Mouse (Mus musculus) lung, embryonic 14.5 days (tissue): ENCODE measurements around the gene Rubcn. TPM values are rescaled to one million over a fixed set of nuclear protein-coding genes. Genes with fewer than 3 reads are reported as not detected.
A peak's percentile ranks its signal among the peaks of the same experiment; 100 is the strongest.
"Not testable (repeated sequence)": the region's sequence is repeated elsewhere in the genome, so short reads cannot be mapped to it uniquely, and the experiment has no call there.

Source experiments
- ATAC-seq: fragments of 200-750 bp; cut with Nextera tagmentation; 2 replicates; pipeline ENCODE4 v1.8.0; 2017; ENCODE audit warnings: mild to moderate bottlenecking, moderate TSS enrichment, moderate library complexity; ENCODE audit not compliant: insufficient read depth
- DNase-seq: peaks from one replicate; pipeline ENCODE4 v3.0.0-alpha.2; 2015
- H3K27ac ChIP-seq: fragments of 300-500 bp; sonication (generic); 2 replicates; pipeline ENCODE4 v1.5.1; 2014; ENCODE audit warnings: low read depth, mild to moderate bottlenecking, moderate library complexity
- H3K27me3 ChIP-seq: fragments of 300-500 bp; sonication (generic); 2 replicates; pipeline ENCODE4 v1.6.1; 2014; ENCODE audit warnings: low read length, control low read depth; ENCODE audit not compliant: insufficient read depth
- H3K36me3 ChIP-seq: fragments of 300-500 bp; sonication (generic); 2 replicates; pipeline ENCODE4 v1.6.1; 2014; ENCODE audit warnings: control low read depth; ENCODE audit not compliant: insufficient read depth
- H3K4me1 ChIP-seq: fragments of 300-500 bp; sonication (generic); 2 replicates; pipeline ENCODE4 v1.6.1; 2014; ENCODE audit warnings: antibody characterized with exemption, control low read depth; ENCODE audit not compliant: insufficient read depth
- H3K4me2 ChIP-seq: fragments of 300-500 bp; sonication (generic); 2 replicates; pipeline ENCODE4 v1.6.1; 2014; ENCODE audit warnings: mild to moderate bottlenecking
- H3K4me3 ChIP-seq: fragments of 300-500 bp; sonication (generic); 2 replicates; pipeline ENCODE4 v1.5.1; 2014; ENCODE audit warnings: low read depth, low read length
- H3K9ac ChIP-seq: fragments of 300-500 bp; sonication (generic); 2 replicates; pipeline ENCODE4 v1.6.1; 2014
- H3K9me3 ChIP-seq: fragments of 300-500 bp; sonication (generic); 2 replicates; pipeline ENCODE4 v1.6.1; 2016; ENCODE audit warnings: low read depth, low read length, control low read depth
- CTCF ChIP-seq: IDR thresholded peaks from 2 replicates; pipeline ENCODE4 v1.5.1; 2016; ENCODE audit warnings: antibody characterized with exemption, low read depth
- WGBS: fragments of 180-500 bp; shearing (Covaris S2); extraction: QIAGEN DNeasy Blood & Tissue Kit; methylation state at CpG from one replicate; pipeline ENCODE4 v1.1.7; 2014; 5-methylcytosine and 5-hydroxymethylcytosine counted together
- polyA plus RNA-seq: library from polyadenylated mRNA; unstranded; fragments of >200 nt; fragmentation: Nextera tagmentation; extraction: Ambion mirVana; gene quantifications from 2 replicates; pipeline ENCODE4 v1.2.1, GENCODE M21; 2014

The Rubcn gene
- polyA plus RNA-seq, 1 experiment from 2014 or later, result 18.6 TPM

GRCm38 (mm10) chr16:32878972-32879926 lies 1.7 kb upstream of the Rubcn start:
- Histone ChIP-seq H3K4me3 (peak overlapping the region; percentile 91), H3K36me3 (peaks cover under 1% of the 10 kb centered on the region), H3K9me3 (no peaks in the 10 kb centered on the region), H3K27me3 (no peaks in the 10 kb centered on the region), H3K4me2 (peak overlapping the region; percentile 82), H3K9ac (peak overlapping the region; percentile 92), H3K27ac (no peak overlapping the region), H3K4me1 (peaks cover 4% of the 10 kb centered on the region)
- no peak for ATAC-seq
- TF ChIP-seq CTCF, result no peak
- peak; percentile 7 for DNase-seq
- 73% methylated on average over 14 of the region's 14 CpGs for WGBS

- H3K9me3 ChIP-seq, result no peaks in the 10 kb centered on the region
- no peaks in the 10 kb centered on the region for H3K27me3 ChIP-seq
- H3K4me2 ChIP-seq, result peak overlapping the region; percentile 82
- H3K27ac ChIP-seq, result peak overlapping the region; percentile 78; the same call in 1 of the 2 replicates
- WGBS, result under 1% methylated on average over 32 of the region's 34 CpGs
- peaks cover 4% of the 10 kb centered on the region for H3K4me1 ChIP-seq
- H3K9ac ChIP-seq, result peak overlapping the region; percentile 92
- no peaks in the 10 kb centered on the region for H3K36me3 ChIP-seq
- H3K4me3 ChIP-seq, result peak overlapping the region; percentile 91
- peak; percentile 54 for DNase-seq
- TF ChIP-seq CTCF, result no peak
- ATAC-seq, result peak; percentile 64; the same call in 1 of the 2 replicates
These were observed 612 bp upstream of the Rubcn start for GRCm38 (mm10) chr16:32878157-32878598.

GRCm38 (mm10) chr16:32876831-32877230 lies 735 bp downstream of the Rubcn start:
- peak overlapping the region; percentile 82 for H3K4me2 ChIP-seq
- TF ChIP-seq CTCF, result no peak
- H3K4me1 ChIP-seq, result peaks cover 4% of the 10 kb centered on the region
- WGBS, result 19% methylated on average over 9 of the region's 9 CpGs
- H3K27ac ChIP-seq, result 0 out of 2 replicates have a peak overlapping the region, but pooled peaks have one; percentile 78
- H3K4me3 ChIP-seq, result peak overlapping the region; percentile 91
- ATAC-seq, result no peak
- no peaks in the 10 kb centered on the region for H3K36me3 ChIP-seq
- DNase-seq, result peak; percentile 13
- no peaks in the 10 kb centered on the region for H3K27me3 ChIP-seq
- peak overlapping the region; percentile 92 for H3K9ac ChIP-seq
- H3K9me3 ChIP-seq, result no peaks in the 10 kb centered on the region

- no peak for TF ChIP-seq CTCF
- no peaks in the 10 kb centered on the region for H3K36me3 ChIP-seq
- no peak overlapping the region for H3K4me3 ChIP-seq
- H3K9ac ChIP-seq, result no peak overlapping the region
- DNase-seq (no peak), ATAC-seq (no peak)
- 87% methylated on average over 3 of the region's 3 CpGs for WGBS
- H3K27ac ChIP-seq, result no peak overlapping the region
- H3K9me3 ChIP-seq, result no peaks in the 10 kb centered on the region
- H3K4me1 ChIP-seq, result peaks cover 4% of the 10 kb centered on the region
- H3K27me3 ChIP-seq, result no peaks in the 10 kb centered on the region
- H3K4me2 ChIP-seq, result no peak overlapping the region; the same call in 1 of the 2 replicates
These were observed 1.7 kb downstream of the Rubcn start for GRCm38 (mm10) chr16:32875847-32876246.

- H3K9me3 ChIP-seq, H3K27me3 ChIP-seq, H3K4me2 ChIP-seq, H3K4me1 ChIP-seq, H3K27ac ChIP-seq, H3K36me3 ChIP-seq, ATAC-seq, H3K9ac ChIP-seq, H3K4me3 ChIP-seq, DNase-seq: not testable (repeated sequence)
- 54% methylated on average over 1 of the region's 1 CpGs for WGBS
These were observed 2.3 kb downstream of the Rubcn start for GRCm38 (mm10) chr16:32875281-32875680.

GRCm38 (mm10) chr16:32873366-32873765 lies 4.2 kb downstream of the Rubcn start:
- Histone ChIP-seq H3K36me3 (no peaks in the 10 kb centered on the region), H3K9me3 (no peaks in the 10 kb centered on the region), H3K27ac (no peak overlapping the region), H3K4me1 (peaks cover 4% of the 10 kb centered on the region; the same call in 1 of the 2 replicates), H3K27me3 (no peaks in the 10 kb centered on the region), H3K4me3 (no peak overlapping the region), H3K9ac (no peak overlapping the region), H3K4me2 (no peak overlapping the region)
- TF ChIP-seq CTCF, result no peak
- DNase-seq (no peak), ATAC-seq (no peak)
- WGBS, result 41% methylated on average over 3 of the region's 3 CpGs

GRCm38 (mm10) chr16:32870231-32870630 lies 7.3 kb downstream of the Rubcn start:
- Histone ChIP-seq H3K4me2 (no peak overlapping the region), H3K4me3 (no peak overlapping the region), H3K27ac (no peak overlapping the region), H3K9me3 (no peaks in the 10 kb centered on the region), H3K9ac (no peak overlapping the region), H3K4me1 (peaks cover 6% of the 10 kb centered on the region; the same call in 1 of the 2 replicates), H3K36me3 (no peaks in the 10 kb centered on the region), H3K27me3 (no peaks in the 10 kb centered on the region)
- no peak for TF ChIP-seq CTCF
- ATAC-seq (no peak), DNase-seq (no peak)
- 64% methylated on average over 5 of the region's 5 CpGs for WGBS
